Mouse (Mus musculus) C2C12 (cell line): ENCODE data around the gene Slco1a5.

ENCODE experiments used
- CTCF ChIP-seq: IDR thresholded peaks from one replicate; pipeline ENCODE4 v1.5.1; 2011; ENCODE audit not compliant: control insufficient read depth, insufficient read depth, insufficient read length
- MAX ChIP-seq: IDR thresholded peaks from one replicate; pipeline ENCODE4 v1.6.1; 2011; ENCODE audit warnings: mild to moderate bottlenecking, control low read depth

- TF ChIP-seq CTCF: no peak
- no peak for TF ChIP-seq MAX
Observed at GRCm38 (mm10) chr6:142329201-142329600, 6.4 kb upstream of the Slco1a5 start.
